Mouse (Mus musculus): ENCODE measurements around the gene Aldh8a1. TPM values are rescaled to one million over a fixed set of nuclear protein-coding genes. Genes with fewer than 3 reads are reported as not detected.

Aldh8a1 gene
- total and polyA plus RNA-seq, 2 experiments from 2014 or later = 0.11 TPM; not detected in 1

DNA sequence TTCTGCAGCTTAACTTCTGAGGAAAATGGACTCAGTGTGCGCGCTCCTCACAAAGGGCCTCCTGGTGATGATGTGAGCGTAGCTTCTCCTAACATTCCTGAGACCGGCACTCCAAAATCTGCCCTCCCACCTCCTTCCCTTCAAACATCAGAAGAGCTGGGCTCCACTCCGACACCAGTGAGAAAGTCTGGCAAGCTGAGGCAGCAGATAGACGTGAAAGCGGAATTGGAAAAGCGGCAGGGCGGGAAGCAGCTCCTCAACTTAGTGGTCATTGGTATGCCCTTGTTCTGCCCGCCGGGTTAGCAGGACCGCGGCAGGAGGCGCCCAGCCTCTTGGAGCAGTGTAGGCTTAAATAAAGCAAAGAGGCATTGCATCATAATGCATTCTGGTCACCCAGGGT, 35.4 kb upstream of the Aldh8a1 start:
- Histone ChIP-seq H3K4me3 (ENCODE audit: low read depth, low read length) (no peak overlapping the region), H3K9ac (replicated peaks; ENCODE audit: low read length, poor library complexity, severe bottlenecking) (no peak overlapping the region), H3K27me3 (ENCODE audit: insufficient read depth, low read length) (no peaks in the 10 kb centered on the region), H3K9me3 (ENCODE audit: low read length) (no peaks in the 10 kb centered on the region), H3K4me1 (ENCODE audit: insufficient read depth, low read length) (no peaks in the 10 kb centered on the region), H3K27ac (ENCODE audit: low read depth, low read length) (no peak overlapping the region), H3K4me2 (ENCODE audit: low read depth, low read length, poor library complexity, severe bottlenecking) (no peak overlapping the region), H3K36me3 (ENCODE audit: insufficient read depth, low read length) (peaks cover 14% of the 10 kb centered on the region; the same call in 1 of the 2 replicates)
- no peak for TF ChIP-seq CTCF (IDR thresholded peaks at IDR 0.05)
- 77% methylated on average over 14 of the region's 14 CpGs for WGBS
- no peak for ATAC-seq (ENCODE audit: low FRiP score)
- no peak for DNase-seq (ENCODE audit: low spot score)

DNA sequence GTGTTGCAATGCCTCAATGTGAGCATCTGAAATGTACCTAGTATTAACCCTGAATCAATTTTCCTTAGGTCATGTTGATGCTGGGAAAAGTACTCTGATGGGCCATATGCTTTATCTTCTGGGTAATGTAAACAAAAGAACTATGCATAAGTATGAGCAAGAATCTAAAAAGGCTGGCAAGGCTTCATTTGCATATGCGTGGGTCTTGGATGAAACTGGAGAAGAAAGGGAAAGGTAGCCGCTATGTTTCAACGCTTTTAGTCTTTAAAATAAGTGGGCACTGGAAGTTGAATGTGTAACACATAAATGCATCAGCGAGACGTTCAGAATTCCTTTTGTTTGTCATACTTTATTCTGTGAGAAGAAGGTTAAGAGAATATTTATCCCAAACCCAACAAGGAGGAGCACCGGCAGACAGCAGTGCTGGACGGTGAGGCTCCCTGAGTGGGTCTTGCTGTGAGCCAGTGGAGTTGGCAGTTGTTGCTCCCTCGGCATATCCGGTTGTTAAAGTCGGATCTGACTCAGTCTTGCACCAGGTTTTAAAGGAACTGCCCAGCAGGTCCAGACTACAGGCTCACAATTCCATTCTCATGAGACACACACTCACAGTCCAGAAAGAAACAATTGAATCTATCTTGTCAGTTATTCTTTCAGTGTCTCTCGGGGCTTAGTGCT, 34.6 kb upstream of the Aldh8a1 start:
- H3K4me3 ChIP-seq (ENCODE audit: low read depth, low read length) = no peak overlapping the region
- H3K9me3 ChIP-seq (ENCODE audit: low read length) = no peaks in the 10 kb centered on the region
- ATAC-seq (ENCODE audit: low FRiP score) (no peak), DNase-seq (ENCODE audit: low spot score) (no peak)
- H3K9ac ChIP-seq (replicated peaks; ENCODE audit: low read length, poor library complexity, severe bottlenecking) = no peak overlapping the region
- no peaks in the 10 kb centered on the region for H3K27me3 ChIP-seq (ENCODE audit: insufficient read depth, low read length)
- H3K4me1 ChIP-seq (ENCODE audit: insufficient read depth, low read length) = no peaks in the 10 kb centered on the region
- 85% methylated on average over 11 of the region's 11 CpGs for WGBS
- no peak overlapping the region for H3K27ac ChIP-seq (ENCODE audit: low read depth, low read length)
- peaks cover 19% of the 10 kb centered on the region for H3K36me3 ChIP-seq (ENCODE audit: insufficient read depth, low read length)
- no peak overlapping the region for H3K4me2 ChIP-seq (ENCODE audit: low read depth, low read length, poor library complexity, severe bottlenecking)
- no peak for TF ChIP-seq CTCF (IDR thresholded peaks at IDR 0.05)

DNA sequence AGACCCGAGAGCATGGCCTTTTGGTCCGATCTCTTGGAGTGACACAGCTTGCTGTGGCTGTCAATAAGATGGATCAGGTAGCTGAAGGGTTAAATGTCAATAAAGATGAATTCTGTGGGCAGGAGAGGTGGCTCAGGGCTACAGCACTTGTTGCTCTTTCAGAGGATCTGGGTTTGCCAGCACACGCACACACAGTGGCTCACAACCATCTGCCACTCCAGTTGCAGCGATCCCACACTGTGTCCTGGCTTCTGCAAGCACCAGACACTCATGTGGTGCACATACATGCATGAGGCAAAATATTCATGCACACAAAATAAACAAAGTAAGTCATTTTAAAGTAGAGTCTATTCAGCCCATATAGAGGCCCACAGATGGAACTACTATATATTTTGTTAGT, 29.8 kb upstream of the Aldh8a1 start:
- Histone ChIP-seq H3K9ac (replicated peaks; ENCODE audit: low read length, poor library complexity, severe bottlenecking) (no peak overlapping the region), H3K27ac (ENCODE audit: low read depth, low read length) (no peak overlapping the region), H3K4me3 (ENCODE audit: low read depth, low read length) (no peak overlapping the region), H3K9me3 (ENCODE audit: low read length) (no peaks in the 10 kb centered on the region), H3K36me3 (ENCODE audit: insufficient read depth, low read length) (peaks cover 22% of the 10 kb centered on the region), H3K4me1 (ENCODE audit: insufficient read depth, low read length) (no peaks in the 10 kb centered on the region), H3K27me3 (ENCODE audit: insufficient read depth, low read length) (no peaks in the 10 kb centered on the region), H3K4me2 (ENCODE audit: low read depth, low read length, poor library complexity, severe bottlenecking) (no peak overlapping the region)
- no peak for ATAC-seq (ENCODE audit: low FRiP score)
- no peak for TF ChIP-seq CTCF (IDR thresholded peaks at IDR 0.05)
- 91% methylated on average over 4 of the region's 4 CpGs for WGBS
- no peak for DNase-seq (ENCODE audit: low spot score)

DNA sequence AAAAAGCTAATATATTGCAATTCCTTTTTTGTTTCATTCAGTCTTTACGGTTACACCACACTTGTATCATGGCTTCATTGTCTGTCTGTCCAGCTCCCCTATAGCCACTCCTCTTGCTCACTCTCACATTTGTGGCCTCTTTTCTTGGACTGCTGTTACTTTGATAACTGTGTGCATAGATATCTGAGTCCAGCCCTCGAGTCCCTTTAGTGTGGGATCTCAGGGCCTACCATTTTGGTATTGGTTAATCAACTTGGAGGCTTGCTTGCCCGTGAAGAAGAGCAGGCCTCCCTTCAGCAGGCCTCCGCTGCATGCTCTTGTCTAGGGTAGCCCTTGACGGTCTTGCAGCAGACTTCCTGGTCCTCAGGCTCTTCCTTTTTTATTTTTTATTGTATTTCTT, 27.6 kb upstream of the Aldh8a1 start:
- Histone ChIP-seq H3K4me1 (ENCODE audit: insufficient read depth, low read length) (no peaks in the 10 kb centered on the region), H3K36me3 (ENCODE audit: insufficient read depth, low read length) (peaks cover 33% of the 10 kb centered on the region), H3K9ac (replicated peaks; ENCODE audit: low read length, poor library complexity, severe bottlenecking) (no peak overlapping the region), H3K4me3 (ENCODE audit: low read depth, low read length) (no peak overlapping the region), H3K4me2 (ENCODE audit: low read depth, low read length, poor library complexity, severe bottlenecking) (no peak overlapping the region), H3K27ac (ENCODE audit: low read depth, low read length) (no peak overlapping the region), H3K9me3 (ENCODE audit: low read length) (no peaks in the 10 kb centered on the region), H3K27me3 (ENCODE audit: insufficient read depth, low read length) (no peaks in the 10 kb centered on the region)
- ATAC-seq (ENCODE audit: low FRiP score) (no peak), DNase-seq (ENCODE audit: low spot score) (no peak)
- WGBS = 97% methylated on average over 5 of the region's 5 CpGs
- TF ChIP-seq CTCF (IDR thresholded peaks at IDR 0.05) = no peak

DNA sequence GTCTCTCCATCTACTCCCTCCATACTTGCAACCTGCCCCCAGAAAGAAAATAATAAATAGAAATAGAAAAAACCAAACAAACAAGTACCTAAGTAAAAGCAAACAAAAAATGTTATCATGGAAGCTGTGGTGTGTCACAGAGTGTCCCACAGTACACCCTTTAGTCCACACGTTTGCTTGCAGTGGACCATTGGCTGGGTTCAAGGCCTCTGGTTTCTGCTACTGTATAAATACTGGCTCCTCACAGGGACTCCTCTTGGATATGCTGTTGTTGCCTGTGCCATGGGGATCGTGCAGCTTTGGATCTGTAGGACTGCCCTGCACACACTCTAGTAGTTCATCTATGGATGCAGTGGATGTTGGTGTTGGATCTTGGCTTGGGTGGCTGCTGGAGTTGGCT, 27.1 kb upstream of the Aldh8a1 start:
- Histone ChIP-seq H3K4me1 (ENCODE audit: insufficient read depth, low read length) (no peaks in the 10 kb centered on the region), H3K9me3 (ENCODE audit: low read length) (no peaks in the 10 kb centered on the region), H3K27me3 (ENCODE audit: insufficient read depth, low read length) (no peaks in the 10 kb centered on the region), H3K36me3 (ENCODE audit: insufficient read depth, low read length) (peaks cover 33% of the 10 kb centered on the region), H3K4me2 (ENCODE audit: low read depth, low read length, poor library complexity, severe bottlenecking) (no peak overlapping the region), H3K9ac (replicated peaks; ENCODE audit: low read length, poor library complexity, severe bottlenecking) (no peak overlapping the region), H3K27ac (ENCODE audit: low read depth, low read length) (no peak overlapping the region), H3K4me3 (ENCODE audit: low read depth, low read length) (no peak overlapping the region)
- 97% methylated on average over 2 of the region's 2 CpGs for WGBS
- no peak for DNase-seq (ENCODE audit: low spot score)
- TF ChIP-seq CTCF (IDR thresholded peaks at IDR 0.05) = no peak
- no peak for ATAC-seq (ENCODE audit: low FRiP score)

DNA sequence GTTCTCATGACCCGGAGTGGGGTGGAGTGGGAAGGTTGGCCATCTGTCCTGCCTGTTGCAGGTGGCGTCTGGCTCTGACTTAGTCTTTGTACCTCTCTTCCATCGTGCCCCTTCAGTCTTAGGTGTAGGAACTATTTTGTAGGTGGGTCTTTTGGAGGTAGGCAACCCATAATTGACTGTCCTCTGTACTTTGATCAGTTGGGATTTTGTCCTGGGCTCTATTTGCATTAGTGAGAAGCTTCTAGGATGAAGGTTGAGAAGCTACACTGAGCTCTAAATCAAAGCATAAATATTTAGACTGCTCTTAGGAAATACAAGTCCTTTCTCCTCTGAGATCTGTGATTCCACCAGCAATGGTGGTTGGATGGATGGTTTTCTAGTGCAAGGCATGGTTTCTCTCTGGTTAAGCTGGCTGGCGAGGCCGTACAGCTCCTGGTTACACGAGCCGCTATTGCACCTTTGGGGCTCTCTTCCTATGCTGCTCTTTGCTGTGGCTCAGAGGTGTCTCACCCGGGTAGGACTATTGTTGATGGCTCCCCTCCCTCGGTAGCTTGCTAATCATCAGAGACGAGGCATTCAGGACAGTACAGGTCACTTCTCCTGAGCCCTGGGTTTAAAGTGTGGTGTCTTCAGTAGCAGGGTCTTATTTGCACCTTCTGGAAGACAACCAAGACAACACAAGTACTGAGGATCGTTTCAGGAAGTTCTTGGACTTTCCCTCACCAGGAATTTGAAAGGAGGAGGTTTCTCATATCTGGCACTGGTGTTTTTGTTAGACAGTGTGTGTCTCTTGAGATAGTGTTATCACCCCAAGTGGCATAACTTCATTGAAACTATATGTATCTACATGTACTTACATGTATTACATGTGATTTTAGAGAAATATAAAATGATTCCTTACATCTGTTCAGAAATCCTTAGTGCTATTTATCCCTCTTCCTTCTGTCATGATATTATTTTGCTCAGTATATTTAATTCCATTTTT, 26.3 kb upstream of the Aldh8a1 start:
- H3K9me3 ChIP-seq (ENCODE audit: low read length) = no peaks in the 10 kb centered on the region
- no peaks in the 10 kb centered on the region for H3K4me1 ChIP-seq (ENCODE audit: insufficient read depth, low read length)
- no peaks in the 10 kb centered on the region for H3K27me3 ChIP-seq (ENCODE audit: insufficient read depth, low read length)
- H3K4me2 ChIP-seq (ENCODE audit: low read depth, low read length, poor library complexity, severe bottlenecking) = no peak overlapping the region
- ATAC-seq (ENCODE audit: low FRiP score) (no peak), DNase-seq (ENCODE audit: low spot score) (no peak)
- WGBS = 88% methylated on average over 11 of the region's 11 CpGs
- H3K27ac ChIP-seq (ENCODE audit: low read depth, low read length) = no peak overlapping the region
- peaks cover 29% of the 10 kb centered on the region for H3K36me3 ChIP-seq (ENCODE audit: insufficient read depth, low read length)
- H3K4me3 ChIP-seq (ENCODE audit: low read depth, low read length) = no peak overlapping the region
- H3K9ac ChIP-seq (replicated peaks; ENCODE audit: low read length, poor library complexity, severe bottlenecking) = no peak overlapping the region
- TF ChIP-seq CTCF (IDR thresholded peaks at IDR 0.05) = no peak

All from midbrain, postnatal 0 days (tissue).